Mouse (Mus musculus) left cerebral cortex, adult 9 months (tissue): Measurements from ENCODE around the gene Zfp418.
"Not testable (repeated sequence)": the region's sequence is repeated elsewhere in the genome, so short reads cannot be mapped to it uniquely, and the experiment has no call there.

Source experiments
- DNase-seq, 2 experiments: peaks; one replicate each; pipeline ENCODE4 v3.0.0; 2022; ENCODE audit warnings: low spot score in 2 of 2

Zfp418 gene

DNA sequence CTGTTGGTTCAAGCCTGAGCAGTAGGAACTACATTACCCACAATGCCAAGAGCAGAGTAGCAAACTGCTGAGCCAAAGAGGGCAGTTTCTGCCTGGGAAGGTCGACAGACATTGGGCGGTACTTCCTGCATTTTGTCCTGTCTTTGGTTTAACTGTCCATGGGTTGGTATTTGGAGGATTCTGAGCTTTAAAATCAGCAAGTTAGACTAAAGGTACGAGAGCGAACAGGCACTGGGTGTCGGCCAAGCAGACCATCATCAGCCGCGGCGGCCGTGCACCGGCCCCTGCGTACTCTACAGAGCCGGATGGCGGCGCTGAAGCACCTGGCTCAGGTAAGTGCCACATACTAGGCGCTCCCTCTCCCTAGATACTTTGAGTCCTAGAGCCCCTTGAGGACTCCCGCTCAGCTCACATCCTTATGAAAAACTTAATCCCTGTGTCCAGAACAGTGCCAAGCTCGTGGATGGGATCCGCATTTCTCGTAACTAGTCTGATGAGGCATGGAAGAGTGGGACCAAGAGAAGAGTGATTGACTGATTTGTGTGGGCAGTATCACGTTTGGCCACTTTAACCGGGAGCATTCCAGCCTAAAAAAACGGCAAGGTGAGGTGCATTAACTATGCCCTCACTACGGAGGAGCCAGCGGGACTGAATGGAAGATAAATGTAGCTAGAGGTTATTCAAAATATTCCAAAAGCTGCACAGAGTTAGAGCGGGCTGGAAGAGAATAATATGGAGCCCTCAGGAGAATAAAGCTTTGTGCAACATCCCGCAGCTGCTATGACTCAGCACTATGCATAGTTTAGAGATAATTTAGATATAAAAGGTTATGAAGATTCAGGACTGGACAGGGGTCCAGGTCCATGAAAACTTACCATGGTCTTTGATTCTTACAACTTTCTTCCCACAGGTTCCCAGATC lies at the start of gene Zfp418:
TSS of gene Zfp418 (plus strand) at position 104 of the 921 bp plus-strand sequence.
- DNase-seq = peak; percentile 52 to 76

DNA sequence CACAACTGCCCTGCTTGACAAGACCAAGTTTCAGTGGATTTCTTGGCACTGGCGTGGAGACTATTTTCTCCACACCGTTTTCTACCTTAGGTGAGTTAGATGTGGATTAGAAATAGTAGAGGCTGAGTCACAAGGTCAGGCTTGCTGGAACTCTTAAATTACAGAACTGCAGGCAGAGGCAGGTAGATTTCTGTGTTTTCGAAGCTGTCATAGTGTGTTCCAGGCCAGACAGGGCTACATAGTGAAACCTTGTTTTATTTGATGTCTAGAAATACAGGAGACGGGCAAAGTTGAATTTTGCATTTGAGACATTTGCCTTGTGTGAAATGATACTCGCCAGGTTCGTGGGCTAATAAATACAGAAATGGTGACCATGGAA lies 49.5 kb upstream of the Zfp418 start:
- no peak for DNase-seq

DNA sequence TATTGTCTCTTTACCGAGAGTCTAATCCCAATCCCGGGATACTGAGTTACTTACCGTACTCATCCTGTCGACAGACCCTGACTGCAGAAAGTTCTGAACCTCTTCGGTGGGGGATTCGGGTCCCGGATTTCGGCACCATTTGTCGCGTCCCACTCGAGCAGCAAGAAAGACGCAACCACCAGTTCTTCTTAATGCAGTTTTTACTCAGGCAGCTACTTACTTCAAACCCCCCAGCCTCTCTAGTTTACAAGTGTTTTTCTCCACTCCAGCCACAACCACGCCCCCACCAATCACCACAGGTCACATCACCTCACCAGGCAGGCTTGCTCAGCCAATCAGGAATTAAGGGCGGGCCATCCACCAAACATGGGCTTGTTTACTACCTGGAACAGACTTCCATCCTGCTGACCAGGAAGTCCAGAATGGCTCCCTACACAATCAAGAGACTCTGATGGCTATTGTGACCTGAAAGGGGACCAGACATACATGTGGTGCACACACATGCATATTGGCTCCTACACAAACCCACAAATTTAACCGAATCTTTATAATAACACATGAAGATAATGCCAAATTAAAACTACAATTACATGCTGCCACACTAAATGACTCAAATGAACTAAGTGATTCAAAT lies 40.5 kb upstream of the Zfp418 start:
- not testable (repeated sequence) for DNase-seq

DNA sequence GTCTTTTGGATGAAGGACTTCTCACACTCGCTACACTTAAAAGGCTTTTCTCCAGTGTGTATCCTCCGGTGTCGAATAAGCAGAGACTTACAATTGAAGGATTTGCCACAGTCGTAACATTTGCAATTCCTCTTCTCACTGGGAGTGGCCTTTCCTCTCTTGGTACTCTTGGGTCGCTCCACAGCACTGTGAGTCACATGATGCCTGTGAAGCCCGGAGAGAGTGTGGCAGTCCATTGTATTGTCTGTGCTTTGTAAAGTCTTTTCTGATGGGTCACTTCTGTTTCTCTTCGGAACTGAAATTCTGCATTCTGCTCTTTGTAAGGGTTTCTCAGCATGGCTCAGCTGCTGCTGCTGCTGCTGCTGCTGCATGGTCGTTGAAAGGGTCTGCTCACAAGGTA lies 38.4 kb upstream of the Zfp418 start:
- DNase-seq = no peak

DNA sequence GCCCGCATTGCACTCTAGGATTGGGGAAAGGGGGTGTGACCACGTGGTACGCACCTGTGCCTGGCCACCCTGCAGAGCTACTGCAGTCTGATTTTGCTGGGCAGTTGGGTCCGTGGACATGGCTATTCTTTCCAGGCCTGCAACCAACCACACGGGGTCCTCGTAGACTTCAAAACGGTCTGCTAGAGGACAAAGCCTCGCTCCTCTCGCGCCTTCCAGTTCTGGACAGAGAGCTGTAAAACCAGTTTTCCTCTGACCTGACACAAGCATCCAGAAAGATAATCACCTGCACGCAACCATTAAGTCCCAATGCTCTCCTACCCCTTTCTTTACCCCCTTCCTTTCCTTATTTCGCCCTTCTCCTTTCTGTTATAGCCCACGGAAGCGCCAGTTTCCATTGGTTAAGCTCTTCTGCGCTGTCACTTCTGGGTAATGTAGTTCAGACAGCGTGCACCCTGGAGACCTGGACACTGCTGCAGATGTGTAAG lies 34.7 kb upstream of the Zfp418 start, which contains the start of gene Zfp773:
TSS of gene Zfp773 (minus strand) at position 377 of the 488 bp plus-strand sequence.
- DNase-seq = peak; percentile 7 to 62

DNA sequence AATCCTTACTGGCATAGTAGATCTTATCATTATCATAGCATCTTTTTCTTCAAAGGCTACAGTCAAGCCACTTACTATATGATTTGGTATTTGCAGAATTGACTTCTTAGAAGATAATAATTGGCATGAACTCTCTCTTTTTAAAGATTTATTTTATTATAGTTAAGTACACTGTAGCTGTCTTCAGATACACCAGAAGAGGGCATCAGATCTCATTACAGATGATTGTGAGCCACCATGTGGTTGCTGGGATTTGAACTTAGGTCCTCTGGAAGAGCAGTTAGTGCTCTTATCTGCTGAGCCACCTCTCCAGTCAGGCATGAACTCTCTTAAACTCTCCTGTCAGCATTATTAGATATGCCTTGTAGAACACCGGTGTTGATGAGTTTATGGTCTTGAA lies 26.9 kb upstream of the Zfp418 start:
- no peak for DNase-seq

DNA sequence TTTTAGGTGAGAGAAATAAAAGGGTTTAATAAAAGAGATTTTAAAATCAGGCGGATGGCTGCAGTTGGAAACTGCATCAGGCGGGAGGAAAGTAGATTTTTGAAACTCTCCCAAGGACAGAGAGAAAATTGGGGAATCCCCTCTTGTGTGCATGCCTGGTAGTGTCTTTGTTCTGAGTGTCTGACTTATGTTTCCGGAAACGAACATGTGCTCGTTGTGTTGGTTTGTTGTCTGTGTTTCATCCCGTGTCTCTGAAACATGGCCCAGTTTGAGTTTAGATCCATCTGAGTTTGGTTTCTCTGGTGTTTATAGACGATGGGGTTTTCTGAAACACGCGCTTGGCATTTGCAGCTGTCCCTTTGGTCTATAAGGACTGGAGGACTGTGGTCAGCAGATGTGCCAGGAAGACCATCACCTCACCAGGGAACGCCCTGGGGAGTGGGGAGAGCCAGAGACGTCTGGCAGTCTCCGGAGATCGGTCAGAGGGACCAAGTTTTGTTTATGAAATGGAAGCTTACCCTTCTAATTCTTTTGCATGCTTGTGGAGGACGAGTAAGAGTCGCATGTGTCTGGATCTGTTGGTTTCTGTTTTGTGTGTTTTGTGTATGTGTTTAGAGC lies 25.0 kb upstream of the Zfp418 start:
- DNase-seq = no peak

DNA sequence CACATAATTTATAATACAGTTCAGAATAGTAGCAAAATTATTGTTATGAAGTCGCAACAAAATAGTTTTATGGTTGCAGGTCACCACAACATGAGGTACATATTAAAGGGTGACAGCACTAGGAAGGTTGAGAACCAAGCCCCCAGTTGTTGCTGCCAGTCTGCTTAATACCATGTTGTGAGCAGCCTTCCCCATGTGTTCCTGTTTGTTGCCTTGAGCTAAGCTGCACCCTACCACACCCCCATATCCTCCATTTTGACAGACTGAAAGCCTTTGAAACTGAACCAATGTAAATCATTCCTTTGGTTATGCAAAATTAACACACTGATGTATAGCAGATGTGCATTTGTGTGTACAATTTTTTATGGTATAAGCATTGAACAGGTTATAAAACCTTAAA lies 14.8 kb downstream of the Zfp418 start:
- no peak for DNase-seq

DNA sequence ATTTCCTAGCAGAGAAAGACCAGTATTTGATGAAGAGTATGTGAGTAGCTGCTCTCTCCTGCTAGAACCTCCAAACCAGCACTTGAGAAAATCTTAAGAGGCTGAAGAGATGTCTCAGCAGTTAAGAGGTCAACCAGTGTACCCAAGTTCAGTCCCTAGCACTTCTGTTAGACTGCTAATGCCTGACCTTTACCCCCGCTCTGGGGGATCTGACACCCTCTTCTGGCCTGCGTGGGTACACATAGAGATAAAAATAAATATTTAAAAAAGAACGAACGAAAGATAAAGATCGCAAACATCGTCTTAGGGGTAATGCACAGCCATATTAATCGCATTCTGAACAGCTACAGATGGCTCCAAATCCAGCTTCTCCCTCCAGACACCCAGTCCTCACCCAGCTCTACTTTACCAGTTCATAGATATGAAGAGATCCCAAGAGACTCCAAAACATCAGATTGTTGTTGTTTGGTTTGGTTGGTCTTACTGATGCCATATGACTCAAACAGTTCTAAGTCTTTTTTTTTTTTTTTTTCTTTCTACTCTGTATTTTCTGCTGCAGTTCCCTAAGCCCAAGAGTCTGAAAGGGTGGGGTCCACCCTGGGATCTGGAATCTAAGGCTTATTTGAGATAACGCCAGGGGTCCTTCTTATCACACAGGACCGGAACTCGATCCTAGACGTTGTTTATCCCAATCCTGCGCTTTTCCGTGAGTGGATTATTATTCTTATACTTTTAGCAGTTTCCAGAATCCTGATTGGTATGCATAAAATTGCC lies 16.5 kb downstream of the Zfp418 start:
- no peak for DNase-seq

DNA sequence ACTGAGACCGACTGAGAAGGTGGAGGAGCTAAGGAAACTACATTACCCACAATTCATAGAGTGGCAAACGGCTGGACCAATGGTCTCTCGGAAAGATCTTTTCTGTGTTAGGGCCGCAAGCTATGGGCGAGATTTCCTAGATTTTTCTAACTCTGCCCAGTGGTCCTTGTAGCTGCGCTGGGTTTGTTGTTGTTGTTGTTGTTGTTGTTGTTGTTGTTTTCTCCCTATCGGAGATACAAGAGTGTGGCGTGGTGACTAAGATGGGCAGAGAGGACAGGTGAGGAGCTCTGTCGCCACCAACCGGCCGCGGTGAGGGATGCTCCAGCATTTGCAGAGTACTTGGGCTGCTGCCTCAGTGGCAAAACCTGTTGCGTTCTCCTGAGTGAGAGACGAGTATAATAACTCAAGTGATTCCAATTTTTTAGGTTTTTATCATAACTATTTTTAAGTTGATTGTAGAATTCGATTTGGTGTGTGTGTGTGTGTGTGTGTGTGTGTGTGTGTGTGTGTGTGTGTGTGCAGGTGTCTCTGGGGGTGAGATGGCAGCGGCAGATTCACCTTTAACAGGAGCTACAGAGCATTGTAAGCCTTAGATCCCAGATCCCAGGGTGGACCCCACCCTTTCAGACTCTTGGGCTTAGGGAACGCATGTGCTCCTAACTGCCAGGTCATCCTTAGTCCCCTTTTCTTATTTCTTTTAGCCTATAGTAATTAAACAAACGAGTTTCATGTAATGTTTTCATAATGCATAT lies 17.2 kb downstream of the Zfp418 start:
- peak; percentile 45 to 77 for DNase-seq

DNA sequence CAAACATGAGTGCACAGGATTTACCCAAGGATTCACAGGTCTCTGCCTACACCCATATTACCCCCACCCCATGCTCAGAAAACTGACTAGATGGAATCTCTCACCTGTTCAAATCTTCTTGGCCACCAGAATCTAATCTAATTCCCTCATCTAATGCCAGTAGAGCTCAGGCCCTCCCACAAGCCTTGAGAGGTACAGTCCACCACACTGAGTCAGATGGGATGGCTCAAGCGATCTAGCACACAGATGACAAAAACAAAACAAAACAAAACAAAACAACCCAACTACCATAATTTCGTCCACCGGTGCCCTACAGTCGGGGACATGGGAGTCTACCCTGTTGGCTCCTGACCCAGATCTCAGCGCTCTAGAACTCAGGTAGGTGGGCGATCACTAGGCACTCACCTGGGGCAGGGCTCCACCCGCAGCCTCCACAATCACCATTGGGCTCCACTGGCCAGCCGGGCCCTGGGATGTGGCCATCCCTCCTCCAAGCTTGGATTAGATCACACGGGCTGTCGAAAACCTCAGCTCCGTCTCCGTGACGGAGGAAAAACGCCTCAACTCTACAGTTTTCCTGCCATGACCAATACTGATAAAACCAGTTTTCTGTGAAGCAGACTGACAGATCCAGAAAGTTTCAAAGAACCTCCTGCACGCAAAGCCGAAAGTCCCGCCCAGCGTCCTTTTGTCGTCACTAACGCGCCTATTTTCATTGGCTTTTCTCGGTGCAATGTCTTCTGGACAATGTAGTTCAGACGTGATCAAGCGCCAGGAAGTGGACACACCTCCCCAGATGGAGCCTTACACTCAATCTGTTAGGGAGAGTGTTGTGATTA lies 38.4 kb downstream of the Zfp418 start, which contains the start of gene Zfp772:
TSS of gene Zfp772 (minus strand) at position 686 of the 839 bp plus-strand sequence.
- DNase-seq = peak in 1 of 2 experiments; percentile 59
